Mouse (Mus musculus) myocyte (in vitro differentiated cells): ENCODE measurements around the gene Lin28b.

Source experiments
- CEBPB ChIP-seq: IDR thresholded peaks from 2 replicates; pipeline ENCODE4 v1.6.1; 2011; ENCODE audit warnings: mild to moderate bottlenecking, moderate library complexity; ENCODE audit not compliant: poor library complexity, insufficient read depth, severe bottlenecking
- MAX ChIP-seq: IDR thresholded peaks from one replicate; pipeline ENCODE4 v1.6.1; 2011; ENCODE audit warnings: low read depth, mild to moderate bottlenecking, control low read depth
- MYOD1 ChIP-seq, 3 experiments: IDR thresholded peaks; one replicate each; pipeline ENCODE4 v1.6.1; 2011; ENCODE audit warnings: control low read depth in 2 of 3, low read depth in 2 of 3, mild to moderate bottlenecking in 2 of 3, moderate library complexity in 1 of 3; ENCODE audit not compliant: insufficient read length in 2 of 3, control insufficient read depth in 1 of 3
- POLR2A ChIP-seq: IDR thresholded peaks from one replicate; pipeline ENCODE4 v1.6.1; 2011; ENCODE audit warnings: low read depth, mild to moderate bottlenecking, control low read depth, moderate library complexity; ENCODE audit not compliant: insufficient read length
- POLR2AphosphoS2 ChIP-seq: IDR thresholded peaks from one replicate; pipeline ENCODE4 v1.6.1; 2011; ENCODE audit warnings: low read depth, control low read depth; ENCODE audit not compliant: insufficient read length
- REST ChIP-seq: IDR thresholded peaks from one replicate; pipeline ENCODE4 v1.6.1; 2011; ENCODE audit warnings: mild to moderate bottlenecking, control low read depth, moderate library complexity; ENCODE audit not compliant: insufficient read depth, insufficient read length
- SRF ChIP-seq: IDR thresholded peaks from one replicate; pipeline ENCODE4 v1.6.1; 2011; ENCODE audit warnings: low read depth; ENCODE audit not compliant: control insufficient read depth, insufficient read length
- TCF12 ChIP-seq: IDR thresholded peaks from one replicate; pipeline ENCODE4 v1.6.1; 2011; ENCODE audit warnings: mild to moderate bottlenecking, control low read depth; ENCODE audit not compliant: poor library complexity, insufficient read depth, severe bottlenecking
- TCF3 ChIP-seq: IDR thresholded peaks from one replicate; pipeline ENCODE4 v1.6.1; 2011; ENCODE audit warnings: low read depth, control low read depth; ENCODE audit not compliant: insufficient read length
- USF1 ChIP-seq: IDR thresholded peaks from one replicate; pipeline ENCODE4 v1.6.1; 2011; ENCODE audit warnings: low read depth, mild to moderate bottlenecking, control low read depth, moderate library complexity

- no peak for TF ChIP-seq POLR2A
- TF ChIP-seq CEBPB, result no peak
- no peak for TF ChIP-seq POLR2AphosphoS2
- no peak for TF ChIP-seq TCF12
- no peak for TF ChIP-seq USF1
- no peak for TF ChIP-seq MAX
- no peak for TF ChIP-seq MYOD1 (IDR thresholded peaks at IDR 0.05; ENCODE audit: control insufficient read depth in 1 of 3, insufficient read length in 2 of 3, low read depth in 2 of 3)
- TF ChIP-seq REST, result no peak
- no peak for TF ChIP-seq SRF
- TF ChIP-seq TCF3, result no peak
These were observed 119.0 kb downstream of the Lin28b start for GRCm38 (mm10) chr10:45366987-45367705.
